Mouse (Mus musculus) limb, embryonic 10.5 days (tissue): Measurements from ENCODE around the gene Nosip. TPM values are rescaled to one million over a fixed set of nuclear protein-coding genes. Genes with fewer than 3 reads are reported as not detected.
"Not testable (repeated sequence)": the region's sequence is repeated elsewhere in the genome, so short reads cannot be mapped to it uniquely, and the experiment has no call there.

Experiments
- DNase-seq: peaks from one replicate; pipeline ENCODE4 v3.0.0-alpha.2; 2017; ENCODE audit warnings: low spot score
- H3K27ac ChIP-seq: fragments of 300-500 bp; sonication (generic); 2 replicates; pipeline ENCODE4 v1.5.1; 2016; ENCODE audit warnings: mild to moderate bottlenecking
- H3K27me3 ChIP-seq: fragments of 300-500 bp; sonication (generic); 2 replicates; pipeline ENCODE4 v1.6.1; 2016; ENCODE audit warnings: low read depth, mild to moderate bottlenecking; ENCODE audit not compliant: poor library complexity, severe bottlenecking
- H3K36me3 ChIP-seq: fragments of 300-500 bp; sonication (generic); 2 replicates; pipeline ENCODE4 v1.6.1; 2016; ENCODE audit warnings: mild to moderate bottlenecking, moderate library complexity
- H3K4me1 ChIP-seq: fragments of 300-500 bp; sonication (generic); 2 replicates; pipeline ENCODE4 v1.6.1; 2016
- H3K4me3 ChIP-seq: fragments of 300-500 bp; sonication (generic); 2 replicates; pipeline ENCODE4 v1.5.1; 2016; ENCODE audit warnings: mild to moderate bottlenecking, moderate library complexity
- H3K9me3 ChIP-seq: fragments of 300-500 bp; sonication (generic); replicated peaks from 2 replicates; pipeline ENCODE4 v1.6.1; 2016; ENCODE audit warnings: mild to moderate bottlenecking
- WGBS: fragments of 180-500 bp; shearing (Covaris S2); methylation state at CpG from one replicate; pipeline ENCODE4 v1.1.7; 2016; 5-methylcytosine and 5-hydroxymethylcytosine counted together
- polyA plus RNA-seq: library from polyadenylated mRNA; unstranded; fragments of >200 nt; fragmentation: Nextera tagmentation; extraction: Ambion mirVana; gene quantifications from 2 replicates; pipeline ENCODE4 v1.2.1, GENCODE M21; 2016

The Nosip gene
- 80.4 and 81.2 TPM in 2 replicates for polyA plus RNA-seq

GRCm38 (mm10) chr7:45062239-45062835 lies at the start of gene Nosip, which contains the start of gene Prrg2:
TSS of gene Nosip (plus strand) at chr7:45062429.
TSS of gene Prrg2 (minus strand) at chr7:45062677.
- peaks cover 47% of the 10 kb centered on the region for H3K4me1 ChIP-seq
- 0% methylated on average over 31 of the region's 31 CpGs for WGBS

DNA sequence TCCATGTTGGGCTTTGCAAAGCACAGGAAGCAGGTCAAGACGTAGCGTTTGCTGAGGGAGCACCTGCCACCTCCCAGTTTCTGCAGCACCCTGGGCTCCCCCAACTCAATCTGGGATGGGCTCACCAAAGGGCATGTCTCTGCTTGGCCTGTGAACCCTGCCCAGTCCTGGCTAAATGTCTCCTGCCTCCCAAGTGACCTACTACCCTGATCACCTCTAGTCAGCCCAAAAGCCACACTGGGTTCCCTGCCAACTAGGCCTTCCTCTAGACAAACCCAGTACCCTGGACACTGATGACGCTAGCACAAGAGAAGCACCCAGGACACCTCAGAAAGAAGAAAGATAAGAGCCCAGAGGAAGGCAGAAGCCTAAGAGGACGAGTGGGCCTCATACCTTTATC lies 49.4 kb upstream of the Nosip start:
- WGBS: 89% methylated on average over 4 of the region's 4 CpGs
- H3K27ac ChIP-seq: no peak overlapping the region
- no peak for DNase-seq
- H3K36me3 ChIP-seq: peaks cover 63% of the 10 kb centered on the region
- peak overlapping the region; percentile 15; the same call in 1 of the 2 replicates for H3K4me3 ChIP-seq
- H3K9me3 ChIP-seq: no peaks in the 10 kb centered on the region
- peaks cover 25% of the 10 kb centered on the region for H3K4me1 ChIP-seq
- no peaks in the 10 kb centered on the region for H3K27me3 ChIP-seq

More at GRCm38 (mm10) chr7:45062239-45062835, at the start of gene Nosip, which contains the start of gene Prrg2:
- Histone ChIP-seq H3K9me3 (no peaks in the 10 kb centered on the region), H3K4me3 (peak within 1 kb of the TSS; percentile 70), H3K36me3 (0 out of 2 replicates have a peak, but pooled peaks cover 5% of the 10 kb centered on the region), H3K27ac (peak within 1 kb of the TSS; percentile 89), H3K27me3 (no peaks in the 10 kb centered on the region)
- peak; percentile 95 for DNase-seq

DNA sequence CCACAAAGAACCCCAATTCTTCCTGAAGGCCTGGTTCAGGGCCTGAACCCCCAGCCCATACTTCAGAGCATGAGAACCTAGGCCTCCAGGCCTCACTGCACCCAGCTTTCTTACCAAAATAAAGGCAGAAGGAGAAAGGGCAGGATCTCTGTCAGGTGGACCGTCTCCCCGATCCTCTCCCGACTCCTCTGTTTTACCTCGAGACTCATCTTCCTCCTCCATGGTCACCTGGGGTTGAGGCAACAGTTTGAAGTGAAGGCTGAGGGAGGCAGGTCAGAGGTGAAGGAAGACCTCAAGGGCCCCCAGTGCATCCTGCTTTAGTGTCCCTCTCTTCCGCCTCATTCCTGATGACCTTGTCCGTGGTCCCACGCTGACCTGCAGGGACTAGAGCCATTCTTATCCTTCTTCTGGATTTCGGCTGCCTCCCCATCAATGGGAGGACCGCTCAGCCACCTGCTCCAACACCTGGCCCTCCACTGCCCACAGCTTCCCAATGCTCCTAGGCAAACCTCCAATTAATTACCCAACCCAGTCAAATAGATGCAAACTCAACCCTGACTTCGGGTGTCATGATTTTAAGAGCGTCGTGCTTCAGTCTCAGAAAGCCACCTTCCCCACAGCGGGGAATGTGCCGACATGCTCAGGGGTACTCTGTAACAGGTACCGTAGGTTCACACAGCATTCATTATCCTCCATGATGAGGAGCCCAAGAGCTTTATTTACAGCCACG lies 48.7 kb upstream of the Nosip start:
- 97% methylated on average over 16 of the region's 16 CpGs for WGBS
- H3K9me3 ChIP-seq: no peaks in the 10 kb centered on the region
- 0 out of 2 replicates have a peak overlapping the region, but pooled peaks have one; percentile 15 for H3K4me3 ChIP-seq
- peaks cover 56% of the 10 kb centered on the region for H3K36me3 ChIP-seq
- H3K4me1 ChIP-seq: peaks cover 32% of the 10 kb centered on the region
- no peak overlapping the region for H3K27ac ChIP-seq
- no peaks in the 10 kb centered on the region for H3K27me3 ChIP-seq
- no peak for DNase-seq

DNA sequence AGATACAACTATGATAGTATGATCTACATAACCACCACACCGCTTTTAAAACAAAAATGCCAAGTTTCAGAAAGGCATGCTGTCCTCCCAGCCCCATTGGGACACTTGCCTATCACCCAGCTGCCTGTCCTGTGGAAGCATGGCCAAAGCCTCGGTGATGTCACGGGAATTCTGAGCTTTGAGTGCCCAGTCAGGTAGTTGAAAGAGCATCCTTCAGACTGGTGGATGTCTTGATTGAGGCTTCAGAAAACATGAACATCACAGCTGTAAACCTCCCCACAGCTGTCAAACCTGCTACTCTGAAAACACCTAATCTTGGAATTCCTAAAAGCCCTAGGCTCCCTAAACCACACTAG lies 48.2 kb upstream of the Nosip start:
- H3K4me3 ChIP-seq: peak overlapping the region; percentile 99; the same call in 1 of the 2 replicates
- H3K36me3 ChIP-seq: peaks cover 51% of the 10 kb centered on the region

GRCm38 (mm10) chr7:45015344-45015956 lies 46.8 kb upstream of the Nosip start:
- H3K9me3 ChIP-seq: no peaks in the 10 kb centered on the region
- H3K4me3 ChIP-seq: peak overlapping the region; percentile 99
- no peak for DNase-seq
- peaks cover 50% of the 10 kb centered on the region for H3K4me1 ChIP-seq
- peaks cover 5% of the 10 kb centered on the region; the same call in 1 of the 2 replicates for H3K27me3 ChIP-seq
- peaks cover 37% of the 10 kb centered on the region for H3K36me3 ChIP-seq
- 2% methylated on average over 20 of the region's 20 CpGs for WGBS
- peak overlapping the region; percentile 96 for H3K27ac ChIP-seq

More for the DNA sequence above, 48.2 kb upstream of the Nosip start:
- Histone ChIP-seq H3K9me3 (no peaks in the 10 kb centered on the region), H3K27ac (no peak overlapping the region), H3K4me1 (peaks cover 37% of the 10 kb centered on the region), H3K27me3 (no peaks in the 10 kb centered on the region)
- no peak for DNase-seq
- 94% methylated on average over 3 of the region's 3 CpGs for WGBS

- Histone ChIP-seq H3K4me3 (peak within 1 kb of the TSS; percentile 99), H3K27me3 (peaks cover 5% of the 10 kb centered on the region; the same call in 1 of the 2 replicates), H3K4me1 (peaks cover 54% of the 10 kb centered on the region), H3K9me3 (no peaks in the 10 kb centered on the region), H3K27ac (peak within 1 kb of the TSS; percentile 96), H3K36me3 (peaks cover 31% of the 10 kb centered on the region)
- 1% methylated on average over 69 of the region's 69 CpGs for WGBS
- DNase-seq: peak; percentile 99
These were observed 46.1 kb upstream of the Nosip start, which contains the start of gene Scaf1 for GRCm38 (mm10) chr7:45015957-45016612. TSS of gene Scaf1 (minus strand) at chr7:45016363.

DNA sequence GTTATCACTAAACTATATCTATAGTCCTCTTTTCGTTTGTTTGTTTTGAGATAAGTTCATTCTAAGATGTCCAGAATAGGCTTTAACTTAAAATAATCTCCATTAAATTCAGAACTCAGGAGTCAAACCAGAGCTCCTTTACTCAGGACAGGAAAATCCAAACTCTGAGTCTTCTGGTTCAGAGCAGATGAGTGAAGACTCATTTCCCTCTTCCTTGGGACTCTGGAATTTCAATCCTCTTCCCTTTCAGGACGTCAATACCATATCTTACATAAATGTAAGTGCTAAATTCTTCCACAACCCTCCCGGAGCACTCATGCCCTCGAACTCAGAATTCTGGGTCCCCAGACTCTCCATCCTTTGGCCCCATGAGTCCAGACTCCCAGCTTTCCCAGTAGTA lies 45.5 kb upstream of the Nosip start:
- H3K9me3 ChIP-seq: no peaks in the 10 kb centered on the region
- peaks cover 5% of the 10 kb centered on the region; the same call in 1 of the 2 replicates for H3K27me3 ChIP-seq
- WGBS: 6% methylated on average over 4 of the region's 4 CpGs
- peak overlapping the region; percentile 96 for H3K27ac ChIP-seq
- peak overlapping the region; percentile 99 for H3K4me3 ChIP-seq
- H3K36me3 ChIP-seq: peaks cover 24% of the 10 kb centered on the region
- peaks cover 56% of the 10 kb centered on the region for H3K4me1 ChIP-seq
- no peak for DNase-seq

- peaks cover 5% of the 10 kb centered on the region; the same call in 1 of the 2 replicates for H3K27me3 ChIP-seq
- peak; percentile 83 for DNase-seq
- H3K4me3 ChIP-seq: peak within 1 kb of the TSS; percentile 99
- peaks cover 17% of the 10 kb centered on the region for H3K36me3 ChIP-seq
- H3K9me3 ChIP-seq: no peaks in the 10 kb centered on the region
- peaks cover 56% of the 10 kb centered on the region for H3K4me1 ChIP-seq
- peak within 1 kb of the TSS; percentile 96 for H3K27ac ChIP-seq
- under 1% methylated on average over 36 of the region's 36 CpGs for WGBS
These were observed 44.8 kb upstream of the Nosip start, which contains the start of gene Rras for GRCm38 (mm10) chr7:45017242-45018061. TSS of gene Rras (plus strand) at chr7:45017961.

DNA sequence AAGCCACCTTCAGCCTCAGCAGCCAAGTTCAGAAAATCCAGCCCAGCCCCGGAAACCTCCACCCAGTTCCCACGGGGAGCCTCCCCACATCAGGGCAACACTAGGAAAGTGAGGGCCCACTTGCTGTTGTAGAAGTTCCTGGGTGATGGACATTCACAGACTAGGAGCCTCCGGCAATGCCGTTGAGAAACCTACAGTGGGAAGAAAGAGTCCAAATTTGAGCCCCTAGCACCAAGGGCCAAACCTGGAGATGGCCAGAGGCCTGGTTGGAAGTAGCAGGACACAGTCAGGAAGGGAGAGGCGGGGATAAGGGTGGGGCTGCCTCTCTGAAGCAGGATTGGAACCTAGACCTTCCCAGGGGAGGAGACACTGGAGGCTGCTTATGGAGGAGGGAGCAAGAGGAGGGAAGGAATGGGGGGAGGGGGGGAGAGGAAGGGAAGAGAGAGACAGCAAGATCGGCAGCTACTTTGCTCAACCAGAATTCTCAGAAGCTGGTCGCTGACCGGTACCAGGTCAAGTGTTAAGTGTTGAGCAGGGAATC lies 43.1 kb upstream of the Nosip start:
- H3K27ac ChIP-seq: peak overlapping the region; percentile 42
- 36% methylated on average over 8 of the region's 8 CpGs for WGBS

GRCm38 (mm10) chr7:45020225-45020624 lies 42.0 kb upstream of the Nosip start:
- WGBS: 80% methylated on average over 9 of the region's 9 CpGs
- Histone ChIP-seq H3K27ac (peak overlapping the region; percentile 28; the same call in 1 of the 2 replicates), H3K4me1 (peaks cover 43% of the 10 kb centered on the region), H3K9me3 (no peaks in the 10 kb centered on the region), H3K4me3 (peak overlapping the region; percentile 13; the same call in 1 of the 2 replicates), H3K27me3 (peaks cover 5% of the 10 kb centered on the region; the same call in 1 of the 2 replicates), H3K36me3 (0 out of 2 replicates have a peak, but pooled peaks cover 2% of the 10 kb centered on the region)
- no peak for DNase-seq

More for the DNA sequence above, 43.1 kb upstream of the Nosip start:
- peaks cover 54% of the 10 kb centered on the region for H3K4me1 ChIP-seq
- H3K36me3 ChIP-seq: peaks cover under 1% of the 10 kb centered on the region; the same call in 1 of the 2 replicates
- peak overlapping the region; percentile 99 for H3K4me3 ChIP-seq
- peaks cover 5% of the 10 kb centered on the region; the same call in 1 of the 2 replicates for H3K27me3 ChIP-seq
- DNase-seq: no peak
- H3K9me3 ChIP-seq: no peaks in the 10 kb centered on the region

GRCm38 (mm10) chr7:45023711-45024110 lies 38.5 kb upstream of the Nosip start:
- not testable (repeated sequence) for DNase-seq, H3K9me3 ChIP-seq, H3K27ac ChIP-seq, H3K27me3 ChIP-seq, H3K4me3 ChIP-seq
- peaks cover 26% of the 10 kb centered on the region for H3K36me3 ChIP-seq
- H3K4me1 ChIP-seq: peaks cover 23% of the 10 kb centered on the region
- 83% methylated on average over 5 of the region's 5 CpGs for WGBS
